Mouse (Mus musculus) frontal cortex, postnatal 36 days (tissue): ENCODE results near the gene Fshb.

Experiments used
- DNase-seq, 2 experiments: peaks; one replicate each; pipeline ENCODE4 v3.0.0; 2022; ENCODE audit warnings: low spot score in 2 of 2

Fshb gene

GRCm38 (mm10) chr2:107059556-107059955 lies at the start of gene Fshb:
Fshb (minus strand) TSS chr2:107059656.
- DNase-seq = no peak

- DNase-seq = no peak
These were observed 24.8 kb upstream of the Fshb start for GRCm38 (mm10) chr2:107084256-107084655.

GRCm38 (mm10) chr2:107083071-107083885 lies 23.8 kb upstream of the Fshb start:
- peak in 1 of 2 experiments; percentile 16 for DNase-seq

DNA sequence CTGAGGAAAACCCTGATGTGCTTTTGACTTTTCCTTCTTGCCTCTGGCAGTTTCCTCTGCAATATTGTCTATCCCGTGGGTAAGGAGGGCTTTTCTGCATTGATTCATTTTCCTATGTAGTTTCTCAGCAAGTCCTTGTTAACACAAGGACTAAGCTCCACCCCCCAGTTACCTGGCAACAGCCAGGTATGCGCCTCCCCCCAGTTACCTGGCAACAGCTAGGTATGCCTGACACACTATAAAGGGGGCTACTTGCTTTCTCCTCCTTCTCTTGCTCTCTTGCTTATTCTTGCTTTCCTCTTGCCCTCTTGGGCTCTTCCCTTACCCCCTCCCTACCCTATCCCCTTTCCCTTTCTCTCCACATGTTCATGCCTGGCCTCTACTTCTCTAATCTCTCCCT lies 3.8 kb upstream of the Fshb start:
- DNase-seq = no peak

- DNase-seq = peak in 1 of 2 experiments; percentile 17
These were observed 13.5 kb downstream of the Fshb start for GRCm38 (mm10) chr2:107045955-107046354.

DNA sequence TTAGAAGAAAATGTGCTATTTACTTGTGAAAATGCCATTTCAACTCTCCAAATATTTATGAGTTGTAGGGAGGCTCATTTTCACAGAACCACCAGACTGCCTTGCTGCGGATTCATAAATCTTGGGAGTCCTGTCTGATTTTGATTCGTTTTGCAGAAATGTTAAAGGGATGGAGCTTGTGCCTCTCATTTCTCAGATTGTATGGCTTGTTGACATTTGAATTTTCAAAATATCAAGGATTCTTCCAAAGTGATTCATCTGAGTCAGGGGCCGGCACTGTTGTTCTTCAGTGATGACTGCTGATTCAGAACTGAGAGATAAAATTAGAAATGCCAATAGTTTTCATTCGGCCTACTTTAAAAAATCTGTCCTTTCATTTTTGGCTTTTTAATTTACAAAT lies 18.6 kb downstream of the Fshb start:
- DNase-seq = no peak

DNA sequence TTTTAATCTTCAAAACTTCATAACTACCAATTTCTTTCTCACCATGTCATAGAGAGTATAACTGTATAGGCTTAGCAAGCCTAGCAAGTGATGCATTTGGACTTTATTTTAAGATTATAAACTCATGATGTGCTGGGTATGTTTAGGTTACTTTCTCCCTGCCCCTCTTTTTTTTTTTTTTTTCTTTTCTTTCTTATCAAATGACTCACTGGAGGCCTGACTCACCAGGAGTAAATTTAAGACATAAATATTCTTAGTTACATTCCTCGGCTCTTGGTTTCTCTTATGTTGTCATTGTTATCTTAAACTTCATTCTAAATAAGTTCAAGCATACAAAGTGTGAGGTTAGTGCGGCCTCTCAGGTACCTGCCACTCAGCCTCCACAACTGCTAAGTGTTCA lies 23.5 kb downstream of the Fshb start:
- DNase-seq = no peak

DNA sequence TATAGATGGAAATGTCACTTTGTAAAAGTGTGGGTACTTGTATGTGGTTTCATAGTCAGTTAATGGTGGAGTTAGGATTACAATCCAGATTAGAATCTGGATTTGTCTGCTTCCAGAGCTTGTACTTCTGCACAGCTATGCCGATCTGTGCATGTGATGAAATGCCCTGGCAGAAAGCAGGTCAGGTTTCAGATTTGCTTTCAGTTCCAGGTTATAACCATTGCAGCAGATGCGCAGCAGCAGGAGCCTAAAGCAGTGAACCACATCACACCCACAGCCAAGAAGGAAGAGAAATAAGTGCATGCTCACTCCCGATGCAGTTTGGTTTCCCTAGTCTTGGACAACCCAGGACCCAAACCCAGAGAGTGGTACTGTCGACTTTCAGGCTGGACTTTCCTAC lies 34.8 kb downstream of the Fshb start:
- DNase-seq = no peak

- no peak for DNase-seq
These were observed 36.7 kb downstream of the Fshb start for GRCm38 (mm10) chr2:107022713-107023112.

- no peak for DNase-seq
These were observed 40.1 kb downstream of the Fshb start for GRCm38 (mm10) chr2:107019331-107019730.

DNA sequence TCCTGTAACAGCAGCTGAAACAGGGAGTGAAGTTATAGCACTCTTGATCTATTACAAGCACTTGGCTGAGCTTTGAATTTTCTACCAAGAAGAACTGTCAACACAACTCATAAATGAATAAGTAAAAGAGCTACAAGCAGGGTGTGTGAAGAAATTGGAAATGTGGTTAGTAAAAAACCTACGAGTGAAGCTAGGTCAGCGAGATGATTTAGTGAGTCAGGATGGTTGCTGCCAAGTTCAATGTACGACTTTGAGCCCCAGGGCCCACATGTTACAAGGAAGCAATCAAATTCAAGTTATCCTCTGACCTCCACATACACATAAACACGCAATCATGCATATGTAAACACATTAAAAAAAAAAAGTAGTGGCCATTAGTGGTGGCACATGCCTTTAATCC lies 46.3 kb downstream of the Fshb start:
- DNase-seq = no peak

- no peak for DNase-seq
These were observed 47.1 kb downstream of the Fshb start for GRCm38 (mm10) chr2:107012318-107012717.

DNA sequence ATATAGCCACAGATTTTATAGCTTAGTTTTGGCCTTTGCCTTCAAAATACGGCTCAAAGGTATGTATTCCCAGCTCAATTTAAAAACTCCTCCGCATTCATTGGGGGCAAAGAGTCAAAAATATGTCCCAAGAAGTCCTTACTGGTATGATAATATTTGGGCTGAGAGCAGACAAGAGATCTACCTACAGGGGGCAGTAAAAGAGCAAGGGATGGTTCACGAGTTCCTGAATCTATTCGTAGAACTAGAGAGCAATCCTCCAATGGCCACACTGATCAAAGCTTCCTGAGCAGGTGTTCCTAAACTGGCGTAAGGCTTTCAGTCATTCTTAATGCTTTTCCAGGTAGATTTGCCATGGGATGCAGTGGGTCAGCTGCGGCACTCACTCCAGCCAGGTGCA lies 49.3 kb downstream of the Fshb start:
- peak; percentile 2 to 22 for DNase-seq

- no peak for DNase-seq
These were observed 53.1 kb downstream of the Fshb start for GRCm38 (mm10) chr2:107006378-107006777.
